Mouse (Mus musculus) adrenal gland, postnatal 36 days (tissue): ENCODE measurements around the gene Cyp2j5. TPM values are rescaled to one million over a fixed set of nuclear protein-coding genes. Genes with fewer than 3 reads are reported as not detected.

Experiments used
- total RNA-seq, 2 experiments: library from RNA; stranded (reverse); gene quantifications; 2 replicates each; pipeline ENCODE4 v1.2.3; 2021

Gene Cyp2j5
- total RNA-seq, 2 experiments from 2014 or later, result not detected

Other genes with a start within 250 kb of the Cyp2j5 start
- gene Cyp2j8, start 156.8 kb downstream of the Cyp2j5 start, total RNA-seq, result not detected
- gene Cyp2j6, start 110.5 kb downstream of the Cyp2j5 start, total RNA-seq, result 1 to 10 TPM; 5.8 to 6.6 TPM
- 1 to 10 TPM in 1 of 2 experiments, under 1 TPM in 1; 0.89 to 1.6 TPM for gene Cyp2j9, start 72.6 kb downstream of the Cyp2j5 start, total RNA-seq
- gene Gm12695, start 121.0 kb upstream of the Cyp2j5 start, total RNA-seq, result not detected